Mouse (Mus musculus): ENCODE measurements at regions not wholly inside any gene's neighbourhood (a gene's known extent, or its start where the extent isn't known, plus 50 kb on each side); places are given as distances from the start of the nearest gene placed in this dataset.

- no peak for TF ChIP-seq CTCF (IDR thresholded peaks at IDR 0.05)
- TF ChIP-seq EP300 (IDR thresholded peaks at IDR 0.05; ENCODE audit: insufficient read depth, low read depth, low read length) = no peak
Measured at GRCm38 (mm10) chr3:156170076-156170475, 391.5 kb upstream of the Negr1 start.

All from heart, adult 2 months (tissue).